Mouse (Mus musculus): ENCODE measurements around the gene Slc35e3.

Gene Slc35e3

GRCm38 (mm10) chr10:117776281-117777102 is 30.3 kb upstream of the Slc35e3 start:
- no peak for DNase-seq (ENCODE audit: low read depth, low spot score)

GRCm38 (mm10) chr10:117775401-117776144 is 29.4 kb upstream of the Slc35e3 start:
- no peak for DNase-seq (ENCODE audit: low read depth, low spot score)

GRCm38 (mm10) chr10:117774817-117775120 is 28.6 kb upstream of the Slc35e3 start:
- DNase-seq (ENCODE audit: low read depth, low spot score): no peak

GRCm38 (mm10) chr10:117774011-117774816 is 28.0 kb upstream of the Slc35e3 start:
- DNase-seq (ENCODE audit: low read depth, low spot score): no peak

DNA sequence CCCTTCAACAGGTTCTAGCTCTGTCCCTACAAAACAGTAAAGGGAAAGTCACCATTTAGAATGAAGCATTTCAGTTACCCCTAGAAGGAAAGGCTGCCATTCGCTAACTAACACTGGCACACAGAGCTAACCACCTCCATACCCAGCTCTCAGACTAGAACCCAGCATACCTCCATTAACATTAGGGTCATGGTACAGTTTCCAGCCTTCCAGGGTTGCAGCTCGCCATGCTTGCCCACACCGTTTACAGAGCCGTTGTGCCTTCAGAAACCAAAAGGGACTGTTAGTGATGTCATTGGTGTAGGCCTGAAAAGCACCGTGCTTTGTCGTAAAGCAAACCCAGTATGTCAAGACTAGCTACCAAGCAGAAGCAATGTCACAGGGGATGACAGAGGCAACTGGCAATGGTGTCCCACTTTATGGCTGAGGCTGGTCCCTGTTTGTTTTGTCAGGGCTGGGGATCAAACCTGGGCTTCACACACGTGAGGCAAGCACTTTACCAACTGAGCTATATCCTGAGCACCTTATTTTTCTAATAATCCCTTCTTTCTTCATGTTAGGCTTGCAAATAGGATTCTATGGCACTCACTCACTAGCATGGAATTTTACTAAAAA is 27.0 kb upstream of the Slc35e3 start:
- DNase-seq (ENCODE audit: low read depth, low spot score): no peak

GRCm38 (mm10) chr10:117772364-117773105 is 26.4 kb upstream of the Slc35e3 start:
- no peak for DNase-seq (ENCODE audit: low read depth, low spot score)

- DNase-seq (ENCODE audit: low read depth, low spot score): no peak
These were observed 25.0 kb upstream of the Slc35e3 start for GRCm38 (mm10) chr10:117771131-117771510.

GRCm38 (mm10) chr10:117770286-117771130 is 24.3 kb upstream of the Slc35e3 start:
- no peak for DNase-seq (ENCODE audit: low read depth, low spot score)

DNA sequence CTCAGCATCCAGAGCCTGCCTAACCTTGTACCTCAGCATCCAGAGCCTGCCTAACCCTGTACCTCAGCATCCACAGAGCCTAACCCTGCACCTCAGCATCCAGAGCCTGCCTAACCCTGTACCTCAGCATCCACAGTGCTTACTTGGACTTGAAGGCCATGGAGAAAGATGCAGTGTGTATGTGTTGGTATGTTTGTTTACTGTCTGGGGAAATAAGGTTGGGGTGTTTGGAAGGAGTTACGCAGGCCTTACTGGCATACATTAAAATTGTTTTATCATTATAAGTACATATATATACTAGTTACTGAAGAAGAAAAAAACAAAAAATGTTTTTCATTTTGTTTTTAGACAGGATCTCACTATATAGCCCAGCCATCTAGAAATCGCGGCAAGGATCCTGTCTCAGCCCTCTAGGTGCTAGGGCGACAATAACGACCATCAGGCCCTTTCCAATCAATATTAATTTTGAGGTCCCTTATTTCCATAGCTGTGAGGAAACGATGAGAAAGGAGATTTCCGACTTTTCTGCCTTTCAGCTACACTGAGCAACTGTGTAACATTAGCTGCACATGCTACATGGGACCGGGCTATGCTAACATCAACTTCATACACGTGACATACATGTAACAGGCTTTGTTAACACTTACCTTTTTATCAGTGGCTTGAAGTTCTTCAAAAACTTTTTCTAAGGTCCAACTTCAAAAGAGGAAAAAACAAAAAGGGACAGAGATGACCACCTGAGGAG is 23.5 kb upstream of the Slc35e3 start:
- DNase-seq (ENCODE audit: low read depth, low spot score): no peak

DNA sequence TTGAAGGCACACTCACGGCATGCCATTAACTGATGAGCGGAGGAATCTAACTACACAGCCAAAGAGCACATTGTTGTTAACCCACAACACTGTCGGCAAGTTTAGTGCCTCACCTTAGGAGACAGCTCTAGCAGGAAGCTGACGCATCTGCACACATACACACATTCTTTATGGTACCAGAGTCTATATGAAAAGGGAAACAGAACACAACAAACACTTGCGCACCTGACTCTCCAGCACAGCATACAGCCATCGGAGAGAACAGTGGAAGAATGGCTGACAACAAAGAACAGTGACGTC is 21.9 kb upstream of the Slc35e3 start:
- no peak for DNase-seq (ENCODE audit: low read depth, low spot score)

GRCm38 (mm10) chr10:117767286-117768140 is 21.3 kb upstream of the Slc35e3 start:
- no peak for DNase-seq (ENCODE audit: low read depth, low spot score)

GRCm38 (mm10) chr10:117766896-117767160 is 20.7 kb upstream of the Slc35e3 start:
- DNase-seq (ENCODE audit: low read depth, low spot score): no peak

DNA sequence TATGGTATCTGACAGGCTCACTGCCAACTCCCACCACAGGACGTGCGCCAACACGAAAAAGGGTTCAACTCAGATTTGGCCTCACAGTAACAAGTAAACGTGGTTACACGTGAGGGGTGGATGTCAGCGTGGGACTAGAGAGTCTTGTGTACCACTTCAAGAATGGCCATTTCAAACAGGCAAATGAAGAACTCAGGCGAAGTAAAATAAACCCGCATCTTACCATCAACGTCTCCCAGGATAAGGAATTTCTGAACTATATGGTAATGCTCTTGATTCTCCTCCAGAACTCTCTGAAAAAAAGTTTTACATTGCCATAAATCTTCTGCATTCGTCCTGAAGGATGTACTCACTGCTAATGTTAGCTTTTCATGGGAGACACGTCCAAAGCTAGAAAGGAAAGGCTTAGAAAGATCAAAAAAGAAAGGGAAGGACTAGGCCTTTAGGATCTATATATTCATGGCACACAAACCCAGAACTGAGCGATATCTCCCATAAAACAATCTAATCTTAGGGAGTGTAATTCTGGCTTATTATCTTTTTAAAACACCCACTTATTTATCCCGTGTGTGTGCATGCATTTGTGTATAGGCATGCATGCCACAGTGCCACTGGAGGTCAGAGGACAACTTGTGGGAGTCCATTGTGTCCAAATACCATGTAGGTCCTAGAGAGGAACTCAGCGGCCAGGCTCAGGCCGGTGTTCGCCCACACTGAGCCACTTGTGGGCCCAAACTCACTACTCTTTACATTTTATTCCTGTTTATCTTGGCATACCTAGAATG is 20.1 kb upstream of the Slc35e3 start:
- no peak for DNase-seq (ENCODE audit: low read depth, low spot score)

GRCm38 (mm10) chr10:117765116-117765894 is 19.1 kb upstream of the Slc35e3 start:
- no peak for DNase-seq (ENCODE audit: low read depth, low spot score)

DNA sequence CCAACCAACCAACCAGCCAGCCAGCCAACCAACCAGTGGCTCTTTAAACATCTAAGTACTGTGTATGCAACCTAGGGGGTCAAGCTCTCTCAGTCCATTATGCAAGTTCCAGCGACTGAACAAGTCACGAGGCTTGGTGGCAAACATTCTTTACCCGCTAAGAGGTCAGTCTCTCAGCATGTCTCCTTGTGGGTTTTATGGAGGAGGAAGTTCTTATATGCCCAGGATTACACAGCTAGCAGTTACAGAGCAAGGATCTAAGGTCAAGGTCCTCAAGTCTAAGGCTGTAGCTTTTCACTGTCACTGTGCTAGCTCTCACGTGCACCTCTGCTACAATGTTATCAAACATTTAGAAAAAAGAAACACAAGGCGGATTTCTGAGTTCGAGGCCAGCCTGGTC is 18.4 kb upstream of the Slc35e3 start:
- DNase-seq (ENCODE audit: low read depth, low spot score): no peak

GRCm38 (mm10) chr10:117763588-117764190 is 17.5 kb upstream of the Slc35e3 start:
- no peak for DNase-seq (ENCODE audit: low read depth, low spot score)

GRCm38 (mm10) chr10:117762966-117763365 is 16.8 kb upstream of the Slc35e3 start:
- no peak for DNase-seq (ENCODE audit: low read depth, low spot score)
